Mouse (Mus musculus): Measurements from ENCODE around the gene Yif1a.

The Yif1a gene

DNA sequence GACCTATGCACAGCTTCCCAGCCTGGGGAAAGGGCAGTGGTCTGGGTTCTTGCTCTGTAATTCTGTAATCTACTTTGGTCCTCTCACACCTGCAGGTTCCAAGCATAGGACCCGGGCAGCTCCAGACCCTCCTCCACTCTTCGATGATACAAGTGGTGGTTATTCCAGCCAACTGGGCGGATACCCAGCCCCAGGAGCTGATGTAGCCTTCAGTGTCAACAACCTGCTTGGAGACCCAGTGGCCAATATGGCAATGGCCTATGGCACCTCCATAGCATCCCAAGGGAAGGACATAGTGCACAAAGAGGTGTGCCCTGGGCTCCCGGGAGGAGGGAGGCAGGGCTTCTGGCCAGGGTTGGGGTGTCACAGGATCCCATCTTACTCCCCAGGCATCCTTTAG, 986 bp downstream of the Yif1a start:
- ChIA-PET CTCF (interaction anchor here in 3 of 4 experiments (0.6 to 2.4 kb wide), 5 partner anchors 20 to 194 kb away, joined by 3 to 17 read pairs (median 4); no protein-coding TSS in a partner anchor), POLR2A (interaction anchor here in 3 of 4 experiments (0.7 to 3.8 kb wide), 11 partner anchors 8 to 400 kb away, joined by 3 to 19 read pairs (median 5); partner anchors contain the start of genes AI837181 (in 1 of the 3), Cfl1 (in 1 of the 3), Drap1 (in 1 of the 3) and Rab1b (in 1 of the 3))

DNA sequence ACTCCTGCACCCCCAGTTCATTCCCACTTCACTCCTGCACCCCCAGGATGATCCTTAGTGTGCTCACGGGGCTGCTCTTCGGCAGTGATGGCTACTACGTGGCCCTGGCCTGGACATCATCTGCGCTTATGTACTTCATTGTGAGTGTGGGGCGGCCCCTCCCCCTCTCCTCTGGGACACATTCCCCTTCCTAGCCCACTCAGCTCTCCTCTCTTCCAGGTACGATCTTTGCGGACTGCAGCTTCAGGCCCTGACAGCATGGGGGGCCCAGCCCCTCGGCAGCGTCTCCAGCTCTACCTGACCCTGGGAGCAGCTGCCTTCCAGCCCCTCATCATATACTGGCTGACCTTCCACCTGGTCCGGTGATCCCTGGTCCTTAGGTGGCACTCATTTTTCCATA, 3.7 kb downstream of the Yif1a start:
- ChIA-PET CTCF (interaction anchor here in 2 of 4 experiments (0.9 to 1.5 kb wide), 2 partner anchors 17 to 20 kb away, joined by 3 to 6 read pairs; no protein-coding TSS in a partner anchor), POLR2A (interaction anchor here in 2 of 4 experiments (1.1 to 4.6 kb wide), 5 partner anchors 9 to 42 kb away, joined by 3 to 29 read pairs (median 5); partner anchors contain the start of genes Rab1b (in 1 of the 2) and Rin1 (in 1 of the 2))

DNA sequence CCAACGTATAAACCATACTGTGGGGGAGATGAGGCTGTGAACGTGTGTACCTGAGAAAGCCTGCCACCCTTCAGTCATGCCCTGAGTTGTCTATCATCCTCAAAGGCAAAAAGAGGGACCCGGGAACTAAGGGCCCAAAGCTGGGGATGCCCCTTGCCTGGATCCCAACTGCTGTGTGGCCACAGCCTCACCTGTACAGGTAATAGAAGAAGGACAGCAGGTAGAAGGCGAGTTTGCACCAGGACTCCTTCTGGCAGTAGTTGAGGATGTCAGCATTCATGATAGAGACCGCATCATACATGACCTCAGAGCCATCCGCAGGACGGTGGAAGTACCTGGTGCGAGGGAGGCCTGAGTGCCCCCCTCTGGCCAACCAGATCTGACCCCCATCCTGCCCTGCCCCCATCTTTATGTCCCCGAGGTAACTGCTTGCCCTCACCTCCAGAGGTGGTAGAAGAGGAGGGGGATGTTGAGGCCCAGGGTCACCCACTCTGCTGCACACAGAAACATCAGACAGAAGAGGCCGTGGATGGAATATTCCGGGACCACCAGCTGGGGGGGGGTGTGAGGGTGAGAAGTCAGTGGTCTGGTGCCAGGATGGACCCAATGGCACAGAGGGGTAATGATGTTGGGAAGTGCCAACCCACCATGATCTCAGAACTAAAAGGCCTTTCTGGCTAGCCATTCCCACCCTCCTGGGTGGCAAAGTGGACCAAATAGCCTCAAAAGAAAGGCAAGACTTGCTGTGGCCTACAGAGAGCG, 5.3 kb downstream of the Yif1a start:
- CTCF ChIA-PET, result interaction anchor here in 1 of 4 experiments (1.2 to 1.3 kb wide), 2 partner anchors 24 to 40 kb away, joined by 3 to 4 read pairs; partner anchors contain the start of gene Klc2
- POLR2A ChIA-PET, result interaction anchor here in 2 of 4 experiments (0.6 to 4.6 kb wide), 5 partner anchors 12 to 43 kb away, joined by 3 to 29 read pairs (median 5); partner anchors contain the start of genes Rab1b (in 1 of the 2) and Rin1 (in 1 of the 2)

DNA sequence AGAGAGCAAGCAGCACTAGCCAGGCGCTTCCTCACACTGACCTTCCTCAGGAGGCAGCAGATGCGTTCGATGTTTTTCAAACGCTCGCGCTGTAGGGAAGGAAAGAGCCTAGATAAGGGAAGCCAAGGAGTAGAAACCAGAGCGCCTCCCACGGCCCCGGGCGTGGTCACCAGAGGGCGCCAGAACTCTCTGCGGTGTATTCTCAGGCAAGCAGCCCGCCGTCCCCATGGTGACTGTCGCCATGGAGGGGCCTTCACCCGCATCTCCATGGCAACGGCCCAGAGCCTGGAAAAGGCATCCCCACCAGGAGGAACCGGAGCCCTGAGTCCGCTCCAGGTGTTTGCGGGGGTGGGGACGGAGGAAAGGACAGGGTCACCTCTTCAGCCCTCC, 5.9 kb downstream of the Yif1a start:
- POLR2A ChIA-PET, result interaction anchor here in 3 of 4 experiments (0.8 to 4.6 kb wide), 10 partner anchors 9 to 676 kb away, joined by 3 to 29 read pairs (median 3); partner anchors contain the start of genes Rab1b (in 2 of the 3) and Klc2 (in 1 of the 3)
- CTCF ChIA-PET, result interaction anchor here in 3 of 4 experiments (1.0 to 1.5 kb wide), 5 partner anchors 41 to 57 kb away, joined by 3 to 4 read pairs (median 3); no protein-coding TSS in a partner anchor

DNA sequence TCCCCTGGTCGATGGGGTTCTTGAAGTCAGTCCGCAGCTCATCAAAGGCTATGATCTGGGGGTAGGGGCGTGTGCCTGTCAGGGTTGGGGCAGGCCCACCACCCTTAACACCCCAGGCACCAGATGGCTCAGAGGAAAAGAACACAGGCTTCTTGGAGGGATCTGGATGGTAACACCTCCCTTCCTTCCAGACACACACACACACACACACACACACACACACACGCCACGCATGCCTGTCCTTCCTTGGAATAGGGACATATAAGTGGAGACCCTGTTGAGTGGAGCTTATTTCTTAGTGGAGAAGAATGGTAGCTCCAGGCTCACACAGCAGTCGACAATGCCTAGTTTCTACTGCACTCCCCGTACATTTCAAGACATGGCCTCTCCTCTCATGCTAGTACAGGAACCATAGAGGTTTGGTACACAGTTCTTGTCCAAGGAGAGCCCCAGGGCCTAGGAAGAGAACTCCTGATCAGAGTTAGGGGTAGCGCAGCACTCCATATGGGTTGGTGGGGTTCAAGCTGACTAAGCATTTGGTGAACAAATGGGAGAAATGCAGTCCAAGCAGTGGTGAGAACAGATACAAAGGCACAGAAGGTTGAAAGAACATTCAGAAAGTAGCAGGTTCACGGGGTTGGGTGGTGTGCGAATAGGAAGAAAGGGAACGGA, 6.5 kb downstream of the Yif1a start:
- ChIA-PET POLR2A (interaction anchor here (0.5 to 4.6 kb wide), 19 partner anchors 8 to 675 kb away, joined by 3 to 29 read pairs (median 3); partner anchors contain the start of genes Rab1b (in 2 of the 4) and Klc2 (in 1 of the 4)), CTCF (interaction anchor here (0.5 to 1.6 kb wide), 13 partner anchors 13 to 537 kb away, joined by 3 to 6 read pairs (median 3); partner anchors contain the start of gene Klc2 (in 1 of the 4))

DNA sequence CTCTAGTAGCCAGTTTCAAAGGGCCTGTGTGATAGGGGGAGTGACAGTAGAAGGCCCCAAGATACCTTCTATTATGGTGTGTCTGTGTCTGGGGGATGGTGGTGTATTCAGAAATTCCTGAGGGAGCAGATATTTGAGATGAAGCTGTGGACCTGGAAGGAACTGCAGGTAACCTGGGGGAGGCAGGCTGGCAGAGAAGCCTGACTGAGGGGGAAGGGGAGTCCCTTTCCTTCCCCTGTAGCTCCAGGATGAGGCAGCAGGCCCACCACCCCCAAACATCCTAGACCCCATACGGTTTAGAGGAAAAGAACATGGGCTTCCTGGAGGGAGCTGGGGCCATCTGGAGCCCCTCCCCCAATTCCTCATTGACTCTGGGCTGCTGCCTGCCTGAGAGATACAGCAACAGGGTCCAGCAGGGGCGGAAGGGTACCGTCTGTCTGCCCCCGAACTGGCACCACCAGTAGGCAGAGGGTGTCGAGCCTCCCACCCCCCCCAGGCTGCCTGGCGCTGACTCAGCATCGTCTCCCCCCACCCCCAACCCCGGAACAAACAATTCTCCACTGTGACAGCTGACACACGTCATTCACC, 7.6 kb downstream of the Yif1a start:
- ChIA-PET POLR2A (interaction anchor here (0.6 to 4.6 kb wide), 21 partner anchors 8 to 399 kb away, joined by 3 to 29 read pairs (median 4); partner anchors contain the start of genes Klc2 (in 2 of the 4), Rab1b (in 2 of the 4) and Yif1a (in 1 of the 4)), CTCF (interaction anchor here in 2 of 4 experiments (0.5 to 1.6 kb wide), 9 partner anchors 8 to 536 kb away, joined by 3 to 6 read pairs (median 4); partner anchors contain the start of genes Klc2 (in 1 of the 2) and Yif1a (in 1 of the 2))

DNA sequence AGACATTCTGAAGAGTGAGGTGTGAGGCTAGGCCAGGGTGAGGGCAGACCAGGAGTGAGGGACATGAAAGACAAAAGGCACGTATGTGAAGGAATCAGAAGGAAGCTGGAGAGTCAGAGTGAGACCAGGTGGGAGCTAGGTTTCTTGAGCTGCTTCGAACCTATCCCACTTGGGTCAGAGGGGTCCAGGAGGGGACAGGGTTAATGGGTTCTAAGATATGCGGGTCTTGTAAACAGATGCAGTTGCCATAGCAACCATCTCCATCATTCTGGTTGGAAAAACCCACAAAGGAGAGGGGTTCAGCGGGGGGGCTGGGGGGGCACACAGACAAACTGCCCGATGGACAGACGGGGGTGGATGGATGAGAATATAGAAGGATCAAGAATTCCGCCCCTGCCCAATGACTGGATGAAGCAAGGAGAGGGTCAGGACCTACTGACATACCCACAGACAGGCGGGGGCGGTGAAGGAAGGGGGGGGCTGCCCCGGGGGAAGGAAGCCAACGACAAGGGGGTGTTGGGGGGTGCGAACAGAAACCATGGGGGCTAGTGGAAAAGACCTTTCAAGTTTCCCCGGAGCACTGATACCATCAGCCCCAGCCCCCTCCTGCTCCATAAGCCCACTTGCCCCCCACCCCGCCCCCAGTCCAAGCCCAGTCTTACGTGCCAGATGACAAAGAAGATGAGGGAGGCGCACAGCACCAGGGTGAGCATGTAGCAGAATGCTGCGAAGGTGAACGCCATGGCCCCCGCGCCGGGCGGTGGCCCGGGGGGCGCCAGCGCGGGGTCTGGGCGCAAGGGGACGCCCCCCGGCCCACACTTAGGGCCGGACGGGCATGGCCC, 9.4 kb downstream of the Yif1a start:
- POLR2A ChIA-PET, result interaction anchor here in 3 of 4 experiments (0.6 to 2.0 kb wide), 12 partner anchors 9 to 587 kb away, joined by 3 to 7 read pairs (median 4); partner anchors contain the start of genes Yif1a (in 2 of the 3) and Rab1b (in 1 of the 3)

DNA sequence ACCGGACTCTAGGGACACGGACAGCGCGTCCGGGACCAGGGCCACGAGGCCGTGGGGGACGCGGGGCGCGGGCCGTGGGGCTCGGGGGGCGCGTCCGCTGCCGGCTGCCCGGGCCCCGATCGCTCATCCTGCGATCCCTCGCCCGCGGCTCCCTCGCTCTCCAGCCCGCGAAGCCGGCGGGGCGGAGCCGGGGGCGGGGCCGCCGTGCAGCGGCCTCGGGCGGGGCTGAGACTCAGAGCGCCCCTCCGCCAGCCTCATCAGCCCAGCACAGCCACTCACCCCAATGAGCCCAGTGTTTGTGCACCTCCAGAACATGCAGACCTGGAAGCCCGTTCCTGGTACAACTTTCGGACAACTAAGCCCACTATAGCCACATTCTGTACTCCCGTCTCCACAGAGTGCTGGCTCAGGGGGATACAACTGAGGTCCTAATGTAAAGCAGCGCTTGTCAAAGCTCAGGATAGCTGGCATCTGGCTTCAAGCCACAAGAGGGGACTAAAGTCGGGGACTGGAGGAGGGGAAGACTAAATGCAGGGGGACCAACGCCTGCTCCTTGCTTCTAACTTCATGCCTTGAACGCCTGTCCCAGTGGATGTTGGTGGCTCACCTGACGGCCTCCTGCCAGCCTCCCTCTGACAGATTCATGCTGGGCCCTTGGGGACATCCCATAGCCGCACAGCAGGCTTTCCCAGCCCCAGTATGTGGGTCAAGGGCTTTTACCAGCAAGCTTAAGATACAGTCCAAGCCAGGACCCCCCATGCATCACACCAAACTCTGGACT, 10.2 kb downstream of the Yif1a start, which contains the start of gene Cnih2:
Gene Cnih2 (minus strand): TSS at position 159 of the 781 bp plus-strand sequence.
- ChIA-PET CTCF (interaction anchor here in 1 of 4 experiments (1.0 to 1.3 kb wide), 3 partner anchors 18 to 44 kb away, joined by 3 to 4 read pairs (median 4); no protein-coding TSS in a partner anchor), POLR2A (interaction anchor here in 3 of 4 experiments (0.5 to 1.7 kb wide), 11 partner anchors 10 to 359 kb away, joined by 3 to 7 read pairs (median 4); partner anchors contain the start of genes Klc2 (in 1 of the 3), Tmem151a (in 1 of the 3) and Yif1a (in 1 of the 3))

More for the DNA sequence above, 9.4 kb downstream of the Yif1a start:
- CTCF ChIA-PET, result interaction anchor here in 2 of 4 experiments (0.6 to 1.5 kb wide), 3 partner anchors 9 to 20 kb away, joined by 3 to 5 read pairs (median 3); partner anchors contain the start of gene Yif1a (in 1 of the 2)

DNA sequence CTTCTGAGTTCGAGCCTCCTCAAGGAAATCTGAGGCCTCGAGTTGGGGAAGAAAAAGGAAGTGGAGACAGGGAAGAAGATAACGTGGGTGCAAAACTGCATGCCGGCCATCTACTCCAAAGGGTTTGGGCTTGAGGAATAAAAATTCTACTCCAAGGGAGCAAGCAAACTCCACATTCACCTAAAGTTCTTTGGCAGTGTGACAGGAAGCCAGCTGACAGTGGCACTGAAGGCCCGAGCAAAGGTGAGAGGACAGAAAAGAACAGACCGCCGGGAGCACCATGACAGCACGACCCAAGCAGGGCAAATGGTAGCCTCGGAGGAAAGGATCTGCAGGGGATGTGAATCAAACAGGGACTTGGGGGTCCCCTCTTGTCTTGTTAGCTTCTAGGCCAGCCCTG, 17.7 kb downstream of the Yif1a start:
- ChIA-PET POLR2A (interaction anchor here in 3 of 4 experiments (0.6 to 5.4 kb wide), 17 partner anchors 9 to 1260 kb away, joined by 3 to 29 read pairs (median 4); partner anchors contain the start of genes Klc2 (in 2 of the 3) and Yif1a (in 2 of the 3)), CTCF (interaction anchor here in 2 of 4 experiments (1.0 to 4.2 kb wide), 5 partner anchors 12 to 56 kb away, joined by 3 to 45 read pairs (median 5); partner anchors contain the start of genes Klc2 (in 1 of the 2), Rin1 (in 1 of the 2) and Yif1a (in 1 of the 2))

DNA sequence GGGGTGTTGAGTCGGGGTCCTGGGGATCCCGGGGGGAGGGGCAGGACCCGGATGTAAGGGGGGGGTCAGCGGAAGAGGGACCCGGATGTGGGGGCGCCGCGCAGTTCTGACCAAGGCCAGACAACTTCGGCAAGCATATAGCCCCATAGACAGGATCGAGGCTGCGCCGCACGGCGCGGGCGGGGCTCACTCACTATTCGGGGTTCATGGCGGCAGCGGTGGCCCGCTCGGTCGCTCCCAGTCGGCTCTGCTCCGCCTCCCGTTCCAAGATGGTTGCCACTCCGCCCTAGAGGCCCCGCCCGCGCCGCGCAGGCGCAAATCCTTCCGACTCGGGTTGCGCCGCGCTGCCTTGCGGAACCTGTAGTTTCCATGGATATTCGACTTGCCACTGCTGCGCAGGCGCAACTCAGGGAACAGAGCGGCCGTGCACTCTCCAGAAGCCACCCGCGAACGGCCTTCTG, 18.4 kb downstream of the Yif1a start, which contains the start of gene Rab1b:
Gene Rab1b (minus strand): TSS at position 342 of the 461 bp plus-strand sequence.
- POLR2A ChIA-PET, result interaction anchor here in 3 of 4 experiments (0.6 to 5.4 kb wide), 17 partner anchors 10 to 188 kb away, joined by 3 to 29 read pairs (median 5); partner anchors contain the start of genes Yif1a (in 3 of the 3), Klc2 (in 2 of the 3), Rin1 (in 1 of the 3) and Sf3b2 (in 1 of the 3)

DNA sequence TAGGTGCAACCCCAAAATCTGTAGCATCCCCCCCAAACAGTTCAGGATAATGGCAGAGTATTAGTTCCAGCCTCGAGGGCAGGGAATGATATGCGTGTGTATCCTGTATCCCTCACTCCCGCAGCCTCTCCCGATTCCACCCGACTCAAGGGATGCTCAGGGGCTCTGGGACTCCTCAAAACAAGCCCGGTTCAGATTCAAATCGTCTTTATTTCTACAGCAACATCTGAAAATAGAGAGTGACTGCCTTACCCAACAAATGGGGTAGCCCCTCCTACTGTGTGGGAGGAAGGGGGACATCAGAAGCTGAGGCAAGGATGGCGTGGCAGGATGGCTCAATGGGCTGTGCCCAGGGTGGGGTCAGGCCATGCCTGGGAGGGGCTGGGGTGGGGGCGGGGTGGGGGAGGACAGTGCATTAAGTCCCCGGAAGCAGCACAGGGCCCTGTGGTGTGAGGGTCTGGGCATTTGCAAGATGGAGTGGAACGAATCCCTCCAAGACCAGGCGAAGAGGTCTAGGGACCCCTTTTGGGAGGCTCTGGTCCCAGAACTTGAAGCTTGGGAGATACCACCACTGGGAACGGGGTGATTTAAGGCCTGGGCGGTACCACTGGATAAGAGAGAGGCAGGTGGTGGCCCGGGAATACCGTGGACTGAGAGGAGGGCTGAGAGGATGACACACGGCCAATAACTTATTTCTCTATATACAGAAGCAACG, 19.4 kb downstream of the Yif1a start:
- CTCF ChIA-PET, result interaction anchor here (0.6 to 4.2 kb wide), 37 partner anchors 9 to 349 kb away, joined by 3 to 45 read pairs (median 4); partner anchors contain the start of genes Cd248 (in 3 of the 4), Klc2 (in 2 of the 4), Rin1 (in 2 of the 4) and Yif1a (in 2 of the 4)
- POLR2A ChIA-PET, result interaction anchor here in 3 of 4 experiments (0.5 to 5.4 kb wide), 32 partner anchors 9 to 1874 kb away, joined by 3 to 29 read pairs (median 5); partner anchors contain the start of genes Klc2 (in 3 of the 3), Yif1a (in 3 of the 3), Rin1 (in 2 of the 3) and Cfl1 (in 1 of the 3)

More for the DNA sequence above, 18.4 kb downstream of the Yif1a start, which contains the start of gene Rab1b:
- CTCF ChIA-PET, result interaction anchor here (0.7 to 4.2 kb wide), 8 partner anchors 11 to 346 kb away, joined by 3 to 45 read pairs (median 4); partner anchors contain the start of genes Cd248 (in 1 of the 4), Klc2 (in 1 of the 4), Rin1 (in 1 of the 4) and Yif1a (in 1 of the 4)

DNA sequence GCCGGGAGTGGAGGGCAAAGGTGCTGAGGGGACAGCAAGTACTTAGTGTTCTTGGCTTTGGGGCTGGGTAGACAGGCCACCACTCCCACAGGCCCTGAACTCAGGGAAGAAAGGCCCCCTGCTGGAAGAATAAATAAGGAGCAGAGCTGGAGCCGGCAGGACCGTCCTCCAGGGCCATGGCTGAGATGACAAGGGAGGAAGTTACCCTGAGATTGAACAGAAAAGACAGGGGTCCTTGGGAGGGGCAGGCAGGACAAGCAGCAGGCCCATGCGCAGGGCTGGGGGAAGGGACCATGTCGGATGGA, 19.9 kb downstream of the Yif1a start:
- ChIA-PET POLR2A (interaction anchor here (0.5 to 5.4 kb wide), 30 partner anchors 8 to 1873 kb away, joined by 3 to 29 read pairs (median 4); partner anchors contain the start of genes Klc2 (in 3 of the 4), Yif1a (in 3 of the 4), Cnih2 (in 2 of the 4) and Rin1 (in 2 of the 4)), CTCF (interaction anchor here (0.6 to 4.2 kb wide), 39 partner anchors 8 to 402 kb away, joined by 3 to 45 read pairs (median 3); partner anchors contain the start of genes Cd248 (in 2 of the 4), Klc2 (in 2 of the 4), Rin1 (in 2 of the 4) and Yif1a (in 2 of the 4))

DNA sequence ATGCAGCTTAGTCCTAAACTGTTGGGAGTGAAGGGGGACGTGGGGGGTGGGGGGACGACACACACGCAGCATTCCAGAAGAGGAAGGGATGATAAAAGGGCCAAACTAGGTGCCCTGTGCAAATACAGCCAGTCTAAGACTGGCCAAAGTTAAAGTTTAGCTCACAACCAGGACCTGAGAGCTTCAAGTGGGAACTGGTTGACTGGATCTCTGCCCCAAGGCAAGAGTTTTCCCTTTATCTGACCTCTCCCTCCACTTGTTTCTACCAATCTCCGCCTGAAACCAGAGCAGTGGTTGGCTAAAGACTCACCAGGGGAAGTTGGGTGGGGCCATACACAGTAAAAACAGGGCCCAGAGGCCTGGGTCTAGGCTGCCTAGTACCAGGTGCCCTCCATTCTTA, 20.4 kb downstream of the Yif1a start:
- CTCF ChIA-PET, result interaction anchor here (0.5 to 4.2 kb wide), 41 partner anchors 8 to 403 kb away, joined by 3 to 45 read pairs (median 4); partner anchors contain the start of genes Cd248 (in 2 of the 4), Klc2 (in 2 of the 4), Rin1 (in 2 of the 4) and Yif1a (in 2 of the 4)

More for the DNA sequence above, 20.4 kb downstream of the Yif1a start:
- POLR2A ChIA-PET, result interaction anchor here (0.7 to 5.4 kb wide), 28 partner anchors 8 to 381 kb away, joined by 3 to 29 read pairs (median 4); partner anchors contain the start of genes Klc2 (in 3 of the 4), Cnih2 (in 2 of the 4), Rin1 (in 2 of the 4) and Yif1a (in 2 of the 4)

Data from embryonic stem cell, embryonic (primary cell).